Mouse (Mus musculus) G1E (cell line): ENCODE data around the gene Camk2n2. TPM values are rescaled to one million over a fixed set of nuclear protein-coding genes. Genes with fewer than 3 reads are reported as not detected.
"Not testable (repeated sequence)": the region's sequence is repeated elsewhere in the genome, so short reads cannot be mapped to it uniquely, and the experiment has no call there.

Experiments used
- ATAC-seq: 2 replicates; pipeline ENCODE4 v1.8.0; 2016; ENCODE audit warnings: mild to moderate bottlenecking; ENCODE audit not compliant: insufficient number of reproducible peaks, poor library complexity, low FRiP score, severe bottlenecking; ENCODE audit errors: extremely low read depth
- DNase-seq: peaks from one replicate; pipeline ENCODE4 v3.0.0; 2012; ENCODE audit warnings: low spot score
- H3K27me3 ChIP-seq: 2 replicates; pipeline ENCODE4 v1.6.1; 2012; ENCODE audit warnings: mild to moderate bottlenecking, low read length, inconsistent platforms; ENCODE audit not compliant: insufficient read depth
- H3K36me3 ChIP-seq: replicated peaks from 2 replicates; pipeline ENCODE3; 2012; ENCODE audit warnings: mild to moderate bottlenecking, inconsistent platforms
- H3K4me1 ChIP-seq: 2 replicates; pipeline ENCODE4 v1.6.1; 2012; ENCODE audit warnings: low read depth, low read length, inconsistent platforms, mixed read lengths; ENCODE audit not compliant: insufficient read depth
- H3K4me3 ChIP-seq: 2 replicates; pipeline ENCODE4 v1.5.1; 2012; ENCODE audit warnings: low read depth, mild to moderate bottlenecking, inconsistent platforms, low read length, moderate library complexity, mixed read lengths
- H3K9me3 ChIP-seq: replicated peaks from 2 replicates; pipeline ENCODE4 v1.6.1; 2012; ENCODE audit warnings: inconsistent platforms
- CTCF ChIP-seq: IDR thresholded peaks from 2 replicates; pipeline ENCODE4 v1.5.1; 2012; ENCODE audit warnings: low read depth, low read length, inconsistent platforms, mixed read lengths
- GATA1 ChIP-seq: IDR thresholded peaks from 2 replicates; pipeline ENCODE4 v1.6.1; 2012; ENCODE audit warnings: borderline replicate concordance, low read length, inconsistent platforms, mixed read lengths
- GATA2 ChIP-seq: IDR thresholded peaks from 2 replicates; pipeline ENCODE4 v1.6.1; 2012; ENCODE audit warnings: low read depth, low read length, inconsistent platforms, borderline replicate concordance
- POLR2AphosphoS5 ChIP-seq: IDR thresholded peaks from 2 replicates; pipeline ENCODE4 v1.6.1; 2012; ENCODE audit warnings: low read depth, low read length, inconsistent platforms; ENCODE audit not compliant: insufficient replicate concordance
- TAL1 ChIP-seq: conservative IDR thresholded peaks from 2 replicates; pipeline ENCODE4 v1.6.1; 2012; ENCODE audit warnings: low read depth, low read length, inconsistent platforms, mixed read lengths
- polyA plus RNA-seq: library from polyadenylated mRNA; stranded (reverse); fragments of >175 nt; gene quantifications from 2 replicates; pipeline ENCODE4 v1.2.3, GENCODE M21; 2012
- total RNA-seq, 2 experiments: library from RNA; stranded (forward) in 1 of 2; stranded (reverse) in 1 of 2; fragments of 200-1000 nt in 1 of 2; fragments of >200 nt in 1 of 2; fragmentation: Nextera tagmentation in 1 of 2; gene quantifications; 2 replicates each; pipeline ENCODE4 v1.2.3; 2014 to 2017

Gene Camk2n2
- total RNA-seq (2014; fragmentation: Nextera tagmentation) (not detected in 2 replicates), total RNA-seq (2017) (0.22 and 0.58 TPM in 2 replicates), polyA plus RNA-seq (1.1 and 1.2 TPM in 2 replicates)

GRCm38 (mm10) chr16:20621191-20621990, at the start of gene Camk2n2:
Gene Camk2n2 (minus strand): TSS chr16:20621287.
- DNase-seq (peak; percentile 59), ATAC-seq (no peak)
- no peaks in the 10 kb centered on the region for H3K9me3 ChIP-seq
- H3K4me3 ChIP-seq: peak within 1 kb of the TSS; percentile 76
- H3K36me3 ChIP-seq: peaks cover 25% of the 10 kb centered on the region
- H3K27me3 ChIP-seq: peaks cover 50% of the 10 kb centered on the region
- H3K4me1 ChIP-seq: peaks cover 32% of the 10 kb centered on the region
- no peak for TF ChIP-seq GATA1
- no peak for TF ChIP-seq GATA2
- no peak for TF ChIP-seq CTCF
- TF ChIP-seq TAL1: no peak
- no peak for TF ChIP-seq POLR2AphosphoS5

- no peaks in the 10 kb centered on the region for H3K27me3 ChIP-seq
- H3K9me3 ChIP-seq: no peaks in the 10 kb centered on the region
- no peak for TF ChIP-seq POLR2AphosphoS5
- no peak for TF ChIP-seq GATA1
- no peak for TF ChIP-seq GATA2
- no peak for TF ChIP-seq TAL1
- no peak for TF ChIP-seq CTCF
- H3K4me1 ChIP-seq: peaks cover 25% of the 10 kb centered on the region
- H3K36me3 ChIP-seq: peaks cover 24% of the 10 kb centered on the region
- DNase-seq: no peak
- ATAC-seq: no peak
- no peak overlapping the region for H3K4me3 ChIP-seq
Observed at GRCm38 (mm10) chr16:20670291-20670690, 49.2 kb upstream of the Camk2n2 start.

GRCm38 (mm10) chr16:20668013-20668412, 46.9 kb upstream of the Camk2n2 start, which contains the start of gene Eif4g1:
Gene Eif4g1 (plus strand): TSS chr16:20668313.
- Histone ChIP-seq H3K36me3 (peaks cover 26% of the 10 kb centered on the region), H3K4me1 (peaks cover 10% of the 10 kb centered on the region)
- H3K4me3 ChIP-seq, DNase-seq, H3K27me3 ChIP-seq, H3K9me3 ChIP-seq, ATAC-seq: not testable (repeated sequence)

GRCm38 (mm10) chr16:20657661-20658060, 36.6 kb upstream of the Camk2n2 start:
- Histone ChIP-seq H3K4me1 (peaks cover 9% of the 10 kb centered on the region), H3K9me3 (no peaks in the 10 kb centered on the region), H3K27me3 (no peaks in the 10 kb centered on the region), H3K4me3 (no peak overlapping the region), H3K36me3 (peaks cover 97% of the 10 kb centered on the region)
- TF ChIP-seq GATA2: no peak
- TF ChIP-seq TAL1: no peak
- TF ChIP-seq POLR2AphosphoS5: no peak
- TF ChIP-seq CTCF: no peak
- TF ChIP-seq GATA1: no peak
- ATAC-seq (no peak), DNase-seq (no peak)

GRCm38 (mm10) chr16:20653315-20653714, 32.2 kb upstream of the Camk2n2 start:
- H3K27me3 ChIP-seq: no peaks in the 10 kb centered on the region
- ATAC-seq (no peak), DNase-seq (no peak)
- H3K4me1 ChIP-seq: peaks cover 15% of the 10 kb centered on the region
- H3K36me3 ChIP-seq: peaks cover 54% of the 10 kb centered on the region
- TF ChIP-seq TAL1 (no peak), GATA2 (no peak), POLR2AphosphoS5 (no peak), GATA1 (no peak), CTCF (no peak)
- H3K4me3 ChIP-seq: no peak overlapping the region; the same call in 1 of the 2 replicates
- no peaks in the 10 kb centered on the region for H3K9me3 ChIP-seq

GRCm38 (mm10) chr16:20651947-20652310, 30.8 kb upstream of the Camk2n2 start:
- ATAC-seq (no peak), DNase-seq (no peak)
- Histone ChIP-seq H3K36me3 (peaks cover 41% of the 10 kb centered on the region), H3K4me3 (peak overlapping the region; percentile 85), H3K9me3 (no peaks in the 10 kb centered on the region), H3K4me1 (peaks cover 17% of the 10 kb centered on the region), H3K27me3 (no peaks in the 10 kb centered on the region)
- no peak for TF ChIP-seq GATA1
- TF ChIP-seq TAL1: no peak
- TF ChIP-seq GATA2: no peak
- no peak for TF ChIP-seq POLR2AphosphoS5
- TF ChIP-seq CTCF: no peak
